27 mouse cellular contexts compared by ENCODE assay signal in genomic region chr17:31811333-31811732, GRCm38 (mm10).
"Had no signal": no experiment of that assay in that cellular context is flagged by ENCODE, and none has a peak within 500 bp of the region (broad histone marks: within the 10 kb centered on the region; RNA-seq: fewer than 3 reads in every experiment).

No protein-coding gene starts in this region.

- H3K36me3 ChIP-seq: heart, embryonic 10.5 days; heart, embryonic 12.5 days; hindbrain, embryonic 10.5 days; hindbrain, embryonic 12.5 days; intestine, embryonic 15.5 days; limb, embryonic 10.5 days; limb, embryonic 12.5 days; liver, embryonic 13.5 days; liver, embryonic 15.5 days had no signal

- ATAC-seq: hindbrain, embryonic 16.5 days; inflammation-experienced regulatory T-cells, adult 6 months; intestine, embryonic 15.5 days; intestine, postnatal 0 days had no signal

- DNase-seq: gastrocnemius, postnatal 10 days; gastrocnemius, postnatal 25 days; heart, adult 18-20 months; heart, postnatal 10 days; heart, postnatal 4 days; kidney, adult 18-20 months; kidney, adult 8-10 months; kidney, postnatal 10 days; kidney, postnatal 25 days; kidney, postnatal 4 days; layer of hippocampus, postnatal 36 days; liver; liver, embryonic 13.5 days had no signal

- H3K27me3 ChIP-seq: heart, embryonic 12.5 days; hindbrain, embryonic 12.5 days; intestine, embryonic 15.5 days; limb, embryonic 12.5 days; liver, embryonic 13.5 days; liver, embryonic 15.5 days had no signal

- H3K27ac ChIP-seq: heart, embryonic 10.5 days; hindbrain, embryonic 10.5 days; hindbrain, embryonic 12.5 days; hindbrain, embryonic 14.5 days; intestine, embryonic 15.5 days; layer of hippocampus, adult 2 months; limb, embryonic 10.5 days; limb, embryonic 12.5 days; liver, embryonic 13.5 days; liver, embryonic 15.5 days had no signal

- H3K9ac ChIP-seq: heart, embryonic 12.5 days; hindbrain, embryonic 12.5 days; hindbrain, embryonic 14.5 days; intestine, embryonic 15.5 days; limb, embryonic 12.5 days; liver, embryonic 13.5 days; liver, embryonic 15.5 days had no signal

- H3K9me3 ChIP-seq: heart, embryonic 10.5 days; heart, embryonic 12.5 days; hindbrain, embryonic 10.5 days; hindbrain, embryonic 12.5 days; intestine, embryonic 15.5 days; limb, embryonic 10.5 days; limb, embryonic 12.5 days; liver, embryonic 13.5 days; liver, embryonic 15.5 days had no signal

- H3K4me2 ChIP-seq: heart, embryonic 12.5 days; hindbrain, embryonic 12.5 days; hindbrain, embryonic 14.5 days; intestine, embryonic 15.5 days; limb, embryonic 12.5 days; liver, embryonic 11.5 days; liver, embryonic 13.5 days; liver, embryonic 15.5 days had no signal

- H3K4me1 ChIP-seq: liver, embryonic 13.5 days; liver, embryonic 15.5 days had no signal

- H3K4me3 ChIP-seq: heart, embryonic 10.5 days; heart, embryonic 12.5 days; hindbrain, embryonic 10.5 days; hindbrain, embryonic 12.5 days; intestine, embryonic 15.5 days; layer of hippocampus, adult 2 months; limb, embryonic 10.5 days; limb, embryonic 12.5 days; liver, embryonic 13.5 days; liver, embryonic 15.5 days had no signal
